Mouse (Mus musculus) spleen, postnatal 10 days (tissue): ENCODE measurements around the gene Ssxa1.
A peak's percentile ranks its signal among the peaks of the same experiment; 100 is the strongest.
"Not testable (repeated sequence)": the region's sequence is repeated elsewhere in the genome, so short reads cannot be mapped to it uniquely, and the experiment has no call there.

Source experiments
- DNase-seq, 2 experiments: peaks; one replicate each; pipeline ENCODE4 v3.0.0; 2021 to 2022; ENCODE audit warnings: low spot score in 2 of 2

Gene Ssxa1

DNA sequence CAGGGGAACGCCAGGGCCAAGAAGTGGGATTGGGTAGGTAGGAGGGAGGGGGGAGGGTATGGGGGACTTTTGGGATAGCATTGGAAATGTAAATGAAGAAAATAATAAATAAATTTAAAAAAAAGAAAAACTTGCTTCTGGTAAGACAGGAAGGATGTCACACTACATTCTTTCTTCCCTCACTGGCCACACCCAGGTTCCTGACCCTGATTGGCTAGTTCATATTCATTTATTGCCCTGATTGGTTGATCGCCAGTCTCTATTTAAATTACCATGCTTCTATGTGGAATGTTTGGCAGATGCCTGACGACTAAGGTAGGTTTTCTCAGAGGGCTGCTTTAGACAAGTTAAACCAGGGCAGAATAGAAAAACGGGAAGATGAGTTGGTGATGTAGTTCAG is at the start of gene Ssxa1:
Ssxa1 (plus strand) TSS at position 301 of the 400 bp plus-strand sequence.
- DNase-seq = no peak

DNA sequence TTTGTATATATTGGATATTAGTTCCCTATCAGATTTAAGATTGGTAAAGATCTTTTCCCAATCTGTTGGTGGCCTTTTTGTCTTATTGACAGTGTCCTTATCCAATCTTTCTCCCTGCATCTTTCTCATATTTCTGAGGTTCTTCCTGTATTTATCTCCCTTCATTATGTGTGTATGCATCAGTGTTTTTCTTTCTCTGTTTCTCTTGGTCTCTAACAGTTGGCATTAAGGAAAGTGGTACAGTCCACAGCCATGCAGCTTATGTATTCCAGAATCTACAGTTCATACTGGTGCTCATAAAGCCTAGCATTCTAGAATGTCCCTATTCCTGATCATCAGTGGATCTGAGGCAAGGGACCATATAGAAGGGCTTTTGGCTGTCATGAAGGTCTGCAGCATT is 47.5 kb upstream of the Ssxa1 start, which contains the start of gene Spaca5:
Spaca5 (plus strand) TSS at position 301 of the 400 bp plus-strand sequence.
- DNase-seq = no peak

DNA sequence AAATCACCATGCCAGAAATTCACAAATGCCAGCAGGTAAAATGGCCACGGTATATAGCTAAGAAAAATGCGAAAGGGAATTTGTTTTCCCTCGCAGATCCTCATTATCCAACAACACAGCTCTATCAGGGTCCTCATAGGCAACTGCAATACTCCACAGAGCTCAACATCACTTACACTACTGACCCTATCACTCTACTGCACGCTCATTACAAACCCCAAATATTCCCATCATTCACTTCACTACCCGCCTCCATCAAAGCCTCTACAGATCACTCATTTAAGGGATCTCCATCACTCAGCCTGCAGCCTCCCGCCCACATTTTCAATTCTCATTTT is 27.0 kb upstream of the Ssxa1 start:
- no peak for DNase-seq

DNA sequence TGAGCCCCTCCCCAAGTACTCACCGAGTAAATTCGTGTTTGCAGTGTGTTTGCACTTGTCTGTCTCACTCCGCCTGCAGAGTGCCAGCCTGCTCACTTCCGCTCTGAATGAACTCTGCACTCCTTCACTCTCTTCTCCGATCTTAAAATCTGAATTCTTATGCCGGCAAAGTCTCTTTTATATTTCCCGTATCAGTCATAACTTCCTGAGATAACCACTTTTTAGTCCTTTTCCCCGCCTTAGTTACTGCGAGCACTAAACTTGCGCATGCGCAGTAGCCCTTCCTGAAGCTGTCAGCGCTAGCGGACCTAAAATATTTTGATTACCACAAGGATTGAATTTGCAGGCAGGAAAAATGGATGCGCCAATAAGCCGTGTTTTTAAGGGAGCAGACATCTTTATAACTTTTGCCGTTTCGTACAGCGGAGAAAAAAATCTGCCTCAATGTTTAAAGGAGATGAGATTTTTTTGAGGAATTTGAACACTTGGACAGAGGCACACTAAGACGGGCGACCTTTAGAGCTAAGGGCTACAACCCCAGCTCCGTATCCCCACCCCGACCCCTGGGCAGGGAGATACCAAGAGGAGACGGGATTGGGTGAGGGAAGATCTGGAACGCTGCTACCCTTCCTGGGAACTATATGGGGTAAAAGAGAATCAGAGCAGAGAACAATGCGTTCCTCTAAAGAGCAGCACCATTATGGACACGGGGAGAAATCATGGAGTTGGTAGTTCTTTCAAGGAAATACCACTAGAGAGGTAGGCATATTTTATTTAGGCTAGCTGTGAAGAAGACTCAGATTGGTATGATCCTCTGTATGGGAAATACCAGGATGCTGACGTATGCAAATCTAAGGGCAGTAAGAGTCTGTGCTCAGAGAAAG is 26.4 kb upstream of the Ssxa1 start, which contains the start of gene Zfp300:
Zfp300 (minus strand) TSS at position 545 of the 884 bp plus-strand sequence.
- DNase-seq = peak; percentile 11 to 48

DNA sequence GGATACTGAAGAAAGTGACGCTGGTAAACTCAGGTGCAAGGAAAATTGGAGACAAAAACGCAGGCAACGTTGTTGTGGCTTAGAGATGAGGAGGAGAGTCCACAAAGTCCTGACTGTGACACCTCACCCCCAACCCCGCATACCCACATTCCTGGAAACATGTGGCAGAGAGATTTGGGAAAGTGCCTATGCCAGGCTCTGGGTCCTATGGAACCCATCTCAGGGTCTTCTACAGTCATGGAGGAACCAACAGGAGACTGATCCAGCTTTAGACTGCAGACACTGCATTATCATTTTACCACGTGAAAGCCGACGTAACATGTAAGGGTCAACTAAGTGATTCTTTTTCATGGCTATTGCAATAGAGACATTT is 25.8 kb upstream of the Ssxa1 start:
- DNase-seq = no peak

DNA sequence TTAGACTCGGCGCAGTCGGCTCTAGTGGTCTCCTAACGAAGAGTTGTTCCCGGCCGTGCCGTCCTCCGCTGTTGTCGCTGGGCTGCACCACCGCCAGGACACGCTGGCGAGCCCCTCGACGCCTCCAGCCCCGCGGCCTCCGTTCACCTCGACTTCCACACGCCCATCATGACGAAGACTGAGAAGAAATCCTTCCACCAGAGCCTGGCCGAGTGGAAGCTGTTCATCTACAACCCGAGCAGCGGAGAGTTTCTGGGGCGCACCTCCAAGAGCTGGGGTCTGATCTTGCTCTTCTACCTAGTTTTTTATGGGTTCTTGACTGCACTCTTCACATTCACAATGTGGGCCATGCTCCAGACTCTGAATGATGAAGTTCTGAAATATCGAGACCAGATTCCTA is 31.1 kb downstream of the Ssxa1 start:
- DNase-seq = not testable (repeated sequence)
